Mouse (Mus musculus): Measurements from ENCODE around the gene Chst15.

Gene Chst15

GRCm38 (mm10) chr7:132263186-132263585 lies 53.8 kb downstream of the Chst15 start:
- no peak for DNase-seq (ENCODE audit: low spot score in 2 of 2)

GRCm38 (mm10) chr7:132262696-132263095 lies 54.3 kb downstream of the Chst15 start:
- DNase-seq (ENCODE audit: low spot score in 2 of 2) = no peak

- DNase-seq (ENCODE audit: low spot score in 2 of 2) = no peak
Observed at GRCm38 (mm10) chr7:132261885-132262284, 55.1 kb downstream of the Chst15 start.

- DNase-seq (ENCODE audit: low spot score in 2 of 2) = no peak
Observed at GRCm38 (mm10) chr7:132260632-132261031, 56.4 kb downstream of the Chst15 start.

GRCm38 (mm10) chr7:132258817-132259216 lies 58.2 kb downstream of the Chst15 start:
- DNase-seq (ENCODE audit: low spot score in 2 of 2) = no peak

- no peak for DNase-seq (ENCODE audit: low spot score in 2 of 2)
Observed at GRCm38 (mm10) chr7:132258216-132258615, 58.8 kb downstream of the Chst15 start.

- DNase-seq (ENCODE audit: low spot score in 2 of 2) = no peak
Observed at GRCm38 (mm10) chr7:132253513-132253912, 63.5 kb downstream of the Chst15 start.

GRCm38 (mm10) chr7:132253078-132253477 lies 64.0 kb downstream of the Chst15 start:
- DNase-seq (ENCODE audit: low spot score in 2 of 2) = no peak

GRCm38 (mm10) chr7:132249563-132250119 lies 67.4 kb downstream of the Chst15 start:
- DNase-seq (ENCODE audit: low spot score in 2 of 2) = no peak

GRCm38 (mm10) chr7:132247567-132247966 lies 69.5 kb downstream of the Chst15 start:
- no peak for DNase-seq (ENCODE audit: low spot score in 2 of 2)

- DNase-seq (ENCODE audit: low spot score in 2 of 2) = no peak
Observed at GRCm38 (mm10) chr7:132247091-132247490, 69.9 kb downstream of the Chst15 start.

GRCm38 (mm10) chr7:132245730-132246129 lies 71.3 kb downstream of the Chst15 start:
- DNase-seq (ENCODE audit: low spot score in 2 of 2) = no peak

- no peak for DNase-seq (ENCODE audit: low spot score in 2 of 2)
Observed at GRCm38 (mm10) chr7:132244637-132245036, 72.4 kb downstream of the Chst15 start.

GRCm38 (mm10) chr7:132243225-132243624 lies 73.8 kb downstream of the Chst15 start:
- no peak for DNase-seq (ENCODE audit: low spot score in 2 of 2)

GRCm38 (mm10) chr7:132242617-132243141 lies 74.3 kb downstream of the Chst15 start:
- DNase-seq (ENCODE audit: low spot score in 2 of 2) = peak in 1 of 2 experiments; percentile 42

- no peak for DNase-seq (ENCODE audit: low spot score in 2 of 2)
Observed at GRCm38 (mm10) chr7:132238921-132239320, 78.1 kb downstream of the Chst15 start.

GRCm38 (mm10) chr7:132237191-132237590 lies 79.8 kb downstream of the Chst15 start:
- no peak for DNase-seq (ENCODE audit: low spot score in 2 of 2)

- no peak for DNase-seq (ENCODE audit: low spot score in 2 of 2)
Observed at GRCm38 (mm10) chr7:132236789-132237188, 80.2 kb downstream of the Chst15 start.

GRCm38 (mm10) chr7:132234250-132234649 lies 82.8 kb downstream of the Chst15 start:
- no peak for DNase-seq (ENCODE audit: low spot score in 2 of 2)

GRCm38 (mm10) chr7:132233732-132234131 lies 83.3 kb downstream of the Chst15 start:
- no peak for DNase-seq (ENCODE audit: low spot score in 2 of 2)

- DNase-seq (ENCODE audit: low spot score in 2 of 2) = no peak
Observed at GRCm38 (mm10) chr7:132232937-132233336, 84.1 kb downstream of the Chst15 start.

- no peak for DNase-seq (ENCODE audit: low spot score in 2 of 2)
Observed at GRCm38 (mm10) chr7:132231476-132231875, 85.6 kb downstream of the Chst15 start.

- DNase-seq (ENCODE audit: low spot score in 2 of 2) = no peak
Observed at GRCm38 (mm10) chr7:132230961-132231360, 86.1 kb downstream of the Chst15 start.

- no peak for DNase-seq (ENCODE audit: low spot score in 2 of 2)
Observed at GRCm38 (mm10) chr7:132227075-132227640, 89.9 kb downstream of the Chst15 start.
